Mouse (Mus musculus): ENCODE results near the gene Sf3b4. TPM values are rescaled to one million over a fixed set of nuclear protein-coding genes. Genes with fewer than 3 reads are reported as not detected.
"Not testable (repeated sequence)": the region's sequence is repeated elsewhere in the genome, so short reads cannot be mapped to it uniquely, and the experiment has no call there.

Sf3b4 gene
- polyA plus RNA-seq, 1 experiment = 463 TPM

DNA sequence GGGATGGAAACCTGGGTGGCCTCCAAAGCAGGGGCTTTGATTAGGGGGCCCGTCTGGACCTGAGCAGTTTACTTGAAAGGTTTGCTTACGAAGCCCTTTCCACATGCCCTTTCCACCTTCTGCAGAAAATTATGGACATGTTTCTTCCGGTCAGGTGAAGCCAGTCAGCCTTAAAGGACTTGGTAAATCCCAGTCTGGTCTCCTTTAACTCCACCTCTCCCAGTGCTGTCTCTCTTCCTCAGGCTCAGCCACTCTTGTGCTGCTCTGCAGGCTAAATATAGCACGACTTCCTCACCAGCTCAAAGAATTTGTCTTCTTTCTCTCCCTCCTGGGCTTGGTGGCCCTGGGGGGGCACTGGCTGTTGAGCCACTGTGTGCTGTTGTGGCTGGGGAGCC lies 10.2 kb downstream of the Sf3b4 start:
- no peak for TF ChIP-seq FLI1 (IDR thresholded peaks at IDR 0.05; ENCODE audit: low read length)
- TF ChIP-seq GATA1 (IDR thresholded peaks at IDR 0.05; ENCODE audit: borderline replicate concordance, low read length) = no peak
- Histone ChIP-seq H3K27me3 (replicated peaks) (peaks cover 7% of the 10 kb centered on the region), H3K4me3 (replicated peaks) (peak overlapping the region; percentile 46), H3K36me3 (replicated peaks; ENCODE audit: low read length) (peaks cover 18% of the 10 kb centered on the region), H3K9me3 (no peaks in the 10 kb centered on the region), H3K4me1 (peaks cover 53% of the 10 kb centered on the region)

DNA sequence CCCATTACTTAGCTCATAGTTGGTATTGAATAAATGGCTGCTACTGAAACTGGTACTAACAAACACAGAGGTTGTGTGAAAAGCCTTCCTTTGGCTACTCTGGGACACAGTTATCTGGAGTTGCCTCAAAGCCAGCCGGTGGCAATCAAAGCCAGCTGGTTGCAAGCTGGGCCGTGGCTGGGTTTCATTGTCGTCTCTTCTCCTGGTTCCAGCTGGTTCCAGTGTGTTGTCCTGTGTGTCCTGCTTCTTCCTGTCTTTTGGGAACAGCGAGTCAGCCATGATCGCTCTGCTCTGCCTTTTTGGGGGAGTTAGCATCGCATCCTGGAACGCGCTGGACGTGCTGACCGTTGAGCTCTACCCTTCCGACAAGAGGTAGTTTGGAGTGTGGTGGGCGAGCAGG lies 20.8 kb downstream of the Sf3b4 start:
- peaks cover 45% of the 10 kb centered on the region for H3K36me3 ChIP-seq (replicated peaks; ENCODE audit: low read length)
- peaks cover 8% of the 10 kb centered on the region for H3K27me3 ChIP-seq (replicated peaks)
- H3K9me3 ChIP-seq = peaks cover 5% of the 10 kb centered on the region; the same call in 1 of the 2 replicates
- H3K4me1 ChIP-seq = peaks cover 70% of the 10 kb centered on the region
- TF ChIP-seq FLI1 (IDR thresholded peaks at IDR 0.05; ENCODE audit: low read length) (no peak), GATA1 (IDR thresholded peaks at IDR 0.05; ENCODE audit: borderline replicate concordance, low read length) (no peak)
- H3K4me3 ChIP-seq (replicated peaks) = no peak overlapping the region

DNA sequence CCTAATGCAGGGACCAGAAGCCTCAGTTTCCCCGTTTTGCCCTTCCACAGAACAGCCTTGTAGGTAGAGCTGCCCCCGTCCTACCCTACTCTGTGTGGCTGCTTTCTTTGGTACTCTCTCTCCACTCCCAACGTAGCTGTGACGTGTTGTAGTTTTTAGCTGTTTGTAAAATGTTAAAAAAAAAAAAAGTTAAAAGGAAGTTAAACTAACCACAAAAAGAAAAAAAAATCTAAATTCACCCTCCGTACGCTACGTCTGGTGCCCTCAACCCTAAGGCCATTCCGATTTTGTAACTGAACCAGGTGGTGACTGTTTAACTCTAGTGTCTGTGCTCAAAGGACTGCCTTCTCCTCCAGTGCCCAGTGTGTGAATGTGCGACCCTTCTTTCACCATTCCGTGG lies 22.8 kb downstream of the Sf3b4 start:
- TF ChIP-seq GATA1 (IDR thresholded peaks at IDR 0.05; ENCODE audit: borderline replicate concordance, low read length) (no peak), FLI1 (IDR thresholded peaks at IDR 0.05; ENCODE audit: low read length) (no peak)
- no peak overlapping the region for H3K4me3 ChIP-seq (replicated peaks)
- H3K27me3 ChIP-seq (replicated peaks) = peaks cover 8% of the 10 kb centered on the region
- peaks cover 38% of the 10 kb centered on the region for H3K36me3 ChIP-seq (replicated peaks; ENCODE audit: low read length)
- H3K4me1 ChIP-seq = peaks cover 75% of the 10 kb centered on the region
- peaks cover 5% of the 10 kb centered on the region; the same call in 1 of the 2 replicates for H3K9me3 ChIP-seq

DNA sequence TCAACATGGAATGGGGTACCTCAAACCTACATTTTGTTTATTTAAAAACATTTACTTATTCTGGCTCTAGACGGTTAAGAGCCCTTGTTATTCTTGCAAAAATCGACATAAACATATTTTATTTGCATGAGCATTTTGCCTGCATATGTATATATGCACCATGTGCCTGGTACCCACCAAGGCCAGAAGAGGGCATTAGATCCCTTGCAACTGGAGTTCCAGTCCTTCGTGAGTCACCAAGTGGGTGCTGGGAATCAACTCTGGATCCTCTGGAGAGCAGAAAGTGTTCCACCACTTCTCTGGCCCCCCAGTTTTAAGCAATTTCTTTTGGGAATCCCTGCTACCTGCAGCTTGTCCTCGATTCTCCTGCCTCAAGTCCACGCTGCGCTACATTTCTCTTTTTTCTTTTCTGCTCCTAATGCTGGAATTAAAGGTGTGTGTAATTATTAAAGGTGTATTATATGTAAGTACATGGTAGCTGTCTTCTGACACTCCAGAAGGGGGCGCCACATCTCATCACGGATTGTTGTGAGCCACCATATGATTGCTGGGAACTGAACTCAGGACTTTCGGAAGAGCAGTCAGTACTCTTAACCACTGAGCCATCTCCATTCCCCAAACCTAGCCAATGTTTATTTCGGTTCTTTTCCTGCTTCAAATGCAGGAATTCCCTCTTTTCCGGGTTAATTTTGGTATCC lies 23.6 kb downstream of the Sf3b4 start:
- TF ChIP-seq FLI1 (IDR thresholded peaks at IDR 0.05; ENCODE audit: low read length) = no peak
- no peak for TF ChIP-seq GATA1 (IDR thresholded peaks at IDR 0.05; ENCODE audit: borderline replicate concordance, low read length)

DNA sequence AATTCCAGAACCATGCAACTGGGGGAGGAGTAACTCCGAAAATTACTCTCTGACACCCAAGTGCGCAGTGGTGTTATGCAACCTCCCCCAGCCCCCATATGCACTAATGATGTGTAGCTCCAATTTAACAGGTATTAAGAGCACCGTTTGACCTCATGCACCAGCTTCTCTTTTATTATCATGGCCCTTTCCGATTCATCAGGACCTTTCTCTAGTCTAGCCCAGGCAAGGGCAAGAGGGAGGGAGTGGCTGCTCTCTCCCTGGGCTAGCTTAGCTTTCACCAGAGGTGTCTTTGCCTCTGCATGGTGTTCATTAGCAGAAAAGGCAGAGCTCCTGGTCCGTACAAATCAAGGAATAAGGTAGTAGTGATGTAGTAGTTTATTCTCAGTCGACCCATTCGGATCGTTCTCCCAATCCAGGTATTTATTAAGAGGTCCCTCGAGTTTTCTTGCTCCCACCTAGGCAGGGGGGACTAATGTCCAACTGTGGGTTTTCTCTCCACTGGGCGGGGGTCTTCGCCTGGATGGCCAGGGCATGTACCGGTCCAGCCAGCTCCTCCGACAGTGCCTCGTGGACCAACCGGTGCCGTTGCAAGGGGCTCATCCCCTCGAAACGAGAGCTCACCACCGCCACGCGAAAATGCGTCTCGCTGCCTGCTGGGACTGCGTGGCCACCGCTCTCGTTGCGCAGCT lies 24.5 kb downstream of the Sf3b4 start:
- TF ChIP-seq GATA1 (IDR thresholded peaks at IDR 0.05; ENCODE audit: borderline replicate concordance, low read length) = no peak
- no peak for TF ChIP-seq FLI1 (IDR thresholded peaks at IDR 0.05; ENCODE audit: low read length)
- Histone ChIP-seq H3K4me3 (replicated peaks) (peak overlapping the region; percentile 94), H3K36me3 (replicated peaks; ENCODE audit: low read length) (peaks cover 29% of the 10 kb centered on the region), H3K9me3 (peaks cover 5% of the 10 kb centered on the region; the same call in 1 of the 2 replicates), H3K4me1 (peaks cover 65% of the 10 kb centered on the region), H3K27me3 (replicated peaks) (peaks cover 8% of the 10 kb centered on the region)

More for the DNA sequence above, 23.6 kb downstream of the Sf3b4 start:
- peaks cover 69% of the 10 kb centered on the region for H3K4me1 ChIP-seq
- H3K36me3 ChIP-seq (replicated peaks; ENCODE audit: low read length) = peaks cover 30% of the 10 kb centered on the region
- H3K4me3 ChIP-seq (replicated peaks) = no peak overlapping the region
- H3K9me3 ChIP-seq = peaks cover 5% of the 10 kb centered on the region; the same call in 1 of the 2 replicates
- H3K27me3 ChIP-seq (replicated peaks) = peaks cover 8% of the 10 kb centered on the region

DNA sequence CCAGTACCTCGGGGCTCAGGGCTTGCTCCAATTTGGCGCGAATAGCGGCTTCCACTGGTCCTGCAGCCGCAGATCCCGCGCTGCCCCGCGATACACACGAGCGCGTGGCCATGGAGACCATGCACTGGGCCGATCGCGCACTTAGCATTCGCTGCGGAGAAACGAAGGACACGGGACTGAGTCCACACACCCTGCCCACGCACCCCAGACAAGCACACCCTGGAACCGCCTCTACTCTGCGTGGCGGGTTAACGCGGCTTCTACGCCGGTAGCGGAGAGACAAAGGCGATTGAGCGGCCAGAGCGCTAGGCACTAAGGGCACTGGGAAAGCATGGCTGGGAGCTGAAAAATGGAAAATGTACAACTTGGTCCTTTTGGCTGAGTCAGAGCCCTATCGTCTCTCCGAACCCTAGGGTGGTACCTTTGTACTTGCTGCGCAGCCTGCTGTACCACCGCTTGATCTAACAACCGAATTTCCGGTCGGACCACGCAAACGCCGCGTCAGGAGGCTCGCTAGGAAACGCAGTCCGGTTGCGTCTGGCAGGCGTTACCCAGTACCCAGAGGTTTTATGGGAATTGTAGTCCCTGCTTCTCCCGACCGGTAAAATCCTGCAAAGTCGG lies 25.1 kb downstream of the Sf3b4 start:
- H3K36me3 ChIP-seq (replicated peaks; ENCODE audit: low read length) = peaks cover 27% of the 10 kb centered on the region
- no peak for TF ChIP-seq GATA1 (IDR thresholded peaks at IDR 0.05; ENCODE audit: borderline replicate concordance, low read length)
- TF ChIP-seq FLI1 (IDR thresholded peaks at IDR 0.05; ENCODE audit: low read length) = 0 out of 2 replicates have a peak, but pooled peaks have one; percentile 28
- H3K9me3 ChIP-seq = peaks cover 5% of the 10 kb centered on the region; the same call in 1 of the 2 replicates
- peaks cover 8% of the 10 kb centered on the region for H3K27me3 ChIP-seq (replicated peaks)
- H3K4me3 ChIP-seq (replicated peaks) = peak overlapping the region; percentile 94
- peaks cover 60% of the 10 kb centered on the region for H3K4me1 ChIP-seq

DNA sequence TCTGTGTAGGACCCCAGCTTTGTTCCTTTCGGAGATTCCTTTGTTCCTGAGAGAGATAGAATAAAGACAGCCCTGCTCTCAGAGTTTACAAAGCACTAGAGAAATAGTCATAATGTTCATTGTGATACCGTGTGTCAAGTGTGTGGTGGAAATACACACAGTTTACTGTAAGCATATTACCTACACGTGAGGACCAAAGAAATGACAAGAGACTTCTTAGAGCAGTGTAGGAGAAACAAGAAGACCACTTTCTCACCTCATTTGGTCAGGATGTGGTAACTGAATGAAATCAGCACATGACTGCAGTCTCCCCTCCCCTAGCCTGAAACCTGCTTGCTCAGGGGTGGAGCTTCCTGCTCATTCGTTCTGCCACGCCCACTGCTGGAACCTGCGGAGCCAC lies 26.0 kb downstream of the Sf3b4 start:
- TF ChIP-seq FLI1 (IDR thresholded peaks at IDR 0.05; ENCODE audit: low read length) (no peak), GATA1 (IDR thresholded peaks at IDR 0.05; ENCODE audit: borderline replicate concordance, low read length) (no peak)

DNA sequence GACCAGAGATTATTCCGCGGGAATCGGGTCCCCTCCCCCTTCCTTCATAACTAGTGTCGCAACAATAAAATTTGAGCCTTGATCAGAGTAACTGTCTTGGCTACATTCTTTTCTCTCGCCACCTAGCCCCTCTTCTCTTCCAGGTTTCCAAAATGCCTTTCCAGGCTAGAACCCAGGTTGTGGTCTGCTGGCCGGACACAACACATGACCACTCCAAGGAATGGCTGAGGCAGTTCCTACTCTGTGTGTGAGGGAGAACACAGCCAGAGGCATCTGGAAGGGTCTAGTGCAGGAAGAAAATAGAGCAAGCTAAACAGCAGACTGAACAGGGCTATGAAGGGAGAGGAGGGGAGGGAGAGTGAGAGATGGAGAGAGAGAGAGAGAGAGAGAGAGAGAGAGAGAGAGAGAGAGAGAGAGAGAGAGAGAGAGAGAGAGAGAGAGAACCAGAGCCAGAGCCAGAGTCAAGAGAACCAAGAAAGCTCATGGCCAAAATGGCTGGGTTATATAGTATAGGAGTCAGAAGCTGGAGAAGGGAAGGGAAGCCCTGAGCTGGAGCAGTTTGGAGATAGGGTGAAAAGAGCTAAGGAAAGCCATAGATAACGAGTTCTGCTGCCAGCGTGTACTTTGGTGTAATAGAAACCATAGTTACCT lies 26.6 kb downstream of the Sf3b4 start:
- not testable (repeated sequence) for H3K4me3 ChIP-seq (replicated peaks); H3K27me3 ChIP-seq (replicated peaks); H3K9me3 ChIP-seq
- H3K36me3 ChIP-seq (replicated peaks; ENCODE audit: low read length) = peaks cover 22% of the 10 kb centered on the region
- H3K4me1 ChIP-seq = peaks cover 46% of the 10 kb centered on the region

More for the DNA sequence above, 26.0 kb downstream of the Sf3b4 start:
- Histone ChIP-seq H3K4me3 (replicated peaks) (peak overlapping the region; percentile 94), H3K36me3 (replicated peaks; ENCODE audit: low read length) (peaks cover 22% of the 10 kb centered on the region), H3K9me3 (peaks cover 5% of the 10 kb centered on the region; the same call in 1 of the 2 replicates), H3K27me3 (replicated peaks) (peaks cover 4% of the 10 kb centered on the region), H3K4me1 (peaks cover 51% of the 10 kb centered on the region)

DNA sequence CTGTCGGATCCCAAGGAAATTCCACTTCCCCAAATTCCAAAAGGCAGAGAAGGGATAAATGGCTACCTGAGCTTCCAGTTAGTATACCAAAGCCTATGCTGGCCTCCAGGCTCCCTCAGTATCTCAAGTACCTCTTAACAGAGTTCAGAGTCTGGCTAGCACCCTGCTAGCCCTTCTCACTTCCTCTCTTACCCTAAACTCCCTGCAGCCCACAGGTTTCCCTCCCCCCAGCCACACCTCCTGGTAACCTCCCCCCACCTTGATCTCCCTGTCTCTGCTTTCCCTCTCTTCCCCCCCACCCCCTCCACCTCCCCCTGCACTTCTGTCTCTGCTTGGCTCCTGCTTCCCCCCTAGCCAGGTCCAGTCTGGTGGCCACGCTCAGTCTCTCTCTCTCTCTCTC lies 27.6 kb downstream of the Sf3b4 start:
- Histone ChIP-seq H3K27me3 (replicated peaks) (no peaks in the 10 kb centered on the region), H3K4me1 (peaks cover 42% of the 10 kb centered on the region), H3K4me3 (replicated peaks) (no peak overlapping the region), H3K9me3 (peaks cover 5% of the 10 kb centered on the region; the same call in 1 of the 2 replicates), H3K36me3 (replicated peaks; ENCODE audit: low read length) (peaks cover 15% of the 10 kb centered on the region)
- TF ChIP-seq FLI1 (IDR thresholded peaks at IDR 0.05; ENCODE audit: low read length) = no peak
- TF ChIP-seq GATA1 (IDR thresholded peaks at IDR 0.05; ENCODE audit: borderline replicate concordance, low read length) = no peak

Data from megakaryocyte, embryonic 14.5 days (primary cell).